Mouse (Mus musculus): ENCODE measurements at regions not wholly inside any gene's neighbourhood (a gene's known extent, or its start where the extent isn't known, plus 50 kb on each side); places are given as distances from the start of the nearest gene placed in this dataset.

DNA sequence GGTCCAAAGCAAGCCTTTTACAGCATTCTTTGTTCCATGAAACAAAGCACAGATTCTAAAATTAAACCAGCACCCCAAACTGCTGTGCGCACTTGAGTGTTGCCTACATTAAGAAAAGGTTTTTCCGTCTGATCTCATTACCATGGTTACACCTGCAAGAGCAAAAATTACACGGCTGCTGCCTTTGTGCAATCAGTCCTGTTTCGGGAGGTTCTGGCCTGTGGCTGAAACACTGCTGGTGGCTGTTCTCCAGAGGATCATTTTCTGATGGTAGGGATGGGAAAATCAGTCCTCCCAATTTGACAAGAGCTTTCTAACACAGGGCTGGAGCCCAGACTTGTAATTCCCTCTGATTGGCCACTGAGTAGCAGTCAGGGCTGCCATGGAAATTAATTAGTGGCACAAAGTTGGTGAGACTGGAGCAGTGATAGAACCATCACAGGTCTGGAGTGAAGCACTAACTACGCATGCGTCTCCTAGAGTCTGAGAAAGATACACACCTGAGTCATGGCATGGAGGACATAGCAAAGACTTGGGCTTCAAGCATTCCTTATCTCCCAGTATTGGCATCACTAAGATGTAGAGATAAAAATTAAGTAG is 114.8 kb upstream of the Fam49a start:
- DNase-seq = no peak

DNA sequence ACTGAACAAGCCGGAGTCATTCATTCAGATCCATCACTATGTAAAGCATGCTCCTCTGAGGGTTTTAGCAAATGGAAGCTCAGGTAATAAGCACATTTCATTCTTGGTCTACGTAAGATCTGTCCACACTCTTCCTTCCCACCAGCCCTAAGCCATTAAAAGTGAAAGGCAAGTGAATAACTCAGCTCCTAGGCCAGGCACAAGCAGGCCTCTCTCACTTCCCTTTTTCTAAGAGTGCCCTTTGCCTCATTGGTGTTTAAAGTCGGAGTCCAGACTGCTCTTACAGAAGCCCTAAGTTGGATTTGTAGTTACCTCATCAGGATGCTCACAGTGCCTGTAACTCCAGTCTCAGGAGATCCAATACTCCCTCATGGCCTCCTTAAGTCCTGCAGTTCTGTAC is 114.1 kb upstream of the Fam49a start:
- DNase-seq = no peak

DNA sequence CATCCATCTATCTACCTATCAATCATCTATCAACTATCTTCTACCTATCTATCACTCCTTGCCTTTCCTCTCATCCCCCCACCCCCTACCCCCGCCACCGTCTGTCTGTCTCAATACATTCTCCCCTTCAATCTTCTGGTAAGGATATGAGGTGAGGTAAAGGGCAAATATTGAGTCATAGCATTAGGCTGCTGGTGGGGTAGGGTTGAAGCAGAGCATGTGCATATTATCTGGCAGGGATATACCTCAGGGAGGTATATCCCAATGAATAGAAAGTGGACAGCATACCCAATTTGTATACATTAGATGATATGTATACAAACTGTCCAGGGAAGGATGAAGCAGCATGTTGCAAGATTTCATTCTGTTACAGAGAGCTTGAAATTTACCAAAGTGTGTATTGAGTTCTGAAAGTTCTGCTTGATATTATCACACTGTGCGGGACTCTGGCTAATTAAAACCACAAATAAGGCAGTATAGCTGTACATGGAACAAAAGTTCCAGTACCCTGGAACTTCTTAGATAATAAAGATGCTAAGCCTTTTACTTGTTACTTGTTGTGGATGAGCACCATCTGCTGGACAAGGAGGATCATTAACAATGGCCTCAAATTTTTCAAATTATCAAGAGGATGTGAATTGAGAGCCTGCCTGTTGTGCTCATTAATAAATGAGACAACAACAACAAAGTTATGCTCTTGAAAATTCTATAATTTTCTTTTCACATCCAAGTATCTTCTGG is 113.1 kb upstream of the Fam49a start:
- DNase-seq = no peak

DNA sequence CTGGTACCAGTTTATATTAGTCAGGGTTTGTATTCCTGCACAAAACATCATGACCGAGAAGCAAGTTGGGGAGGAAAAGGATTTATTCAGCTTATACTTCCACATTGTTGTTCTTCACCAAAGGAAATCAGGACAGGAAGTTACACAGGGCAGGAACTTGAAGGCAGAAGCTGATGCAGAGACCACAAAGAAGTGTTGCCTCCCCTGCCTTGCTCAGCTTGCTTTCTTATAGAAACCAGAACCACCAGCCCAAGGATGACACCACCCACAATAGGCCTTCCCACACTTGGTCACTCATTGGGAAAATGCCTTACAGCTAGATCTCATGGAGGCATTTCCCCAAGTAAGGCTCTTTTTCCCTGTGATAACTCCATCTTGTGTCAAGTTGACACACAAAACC is 97.5 kb upstream of the Fam49a start:
- no peak for DNase-seq

DNA sequence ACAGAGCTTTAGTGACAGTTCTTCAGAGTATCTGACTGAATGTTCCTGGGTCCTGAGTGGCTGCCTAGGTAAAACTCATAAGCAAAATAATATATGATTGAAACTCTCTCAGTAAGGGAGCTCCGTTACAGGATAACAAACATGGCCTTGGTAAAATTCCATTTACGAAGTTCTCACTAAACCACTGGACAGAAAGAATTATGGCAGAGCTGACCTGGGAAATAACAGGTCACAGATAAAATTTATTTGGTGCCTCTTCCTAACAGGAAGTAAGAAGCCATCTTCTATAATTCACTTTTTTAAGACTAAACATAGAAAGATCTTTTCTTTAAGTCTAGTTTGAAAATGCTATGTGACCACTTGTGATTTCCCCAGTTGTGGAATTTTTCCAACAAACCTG is 91.4 kb upstream of the Fam49a start:
- DNase-seq = no peak

DNA sequence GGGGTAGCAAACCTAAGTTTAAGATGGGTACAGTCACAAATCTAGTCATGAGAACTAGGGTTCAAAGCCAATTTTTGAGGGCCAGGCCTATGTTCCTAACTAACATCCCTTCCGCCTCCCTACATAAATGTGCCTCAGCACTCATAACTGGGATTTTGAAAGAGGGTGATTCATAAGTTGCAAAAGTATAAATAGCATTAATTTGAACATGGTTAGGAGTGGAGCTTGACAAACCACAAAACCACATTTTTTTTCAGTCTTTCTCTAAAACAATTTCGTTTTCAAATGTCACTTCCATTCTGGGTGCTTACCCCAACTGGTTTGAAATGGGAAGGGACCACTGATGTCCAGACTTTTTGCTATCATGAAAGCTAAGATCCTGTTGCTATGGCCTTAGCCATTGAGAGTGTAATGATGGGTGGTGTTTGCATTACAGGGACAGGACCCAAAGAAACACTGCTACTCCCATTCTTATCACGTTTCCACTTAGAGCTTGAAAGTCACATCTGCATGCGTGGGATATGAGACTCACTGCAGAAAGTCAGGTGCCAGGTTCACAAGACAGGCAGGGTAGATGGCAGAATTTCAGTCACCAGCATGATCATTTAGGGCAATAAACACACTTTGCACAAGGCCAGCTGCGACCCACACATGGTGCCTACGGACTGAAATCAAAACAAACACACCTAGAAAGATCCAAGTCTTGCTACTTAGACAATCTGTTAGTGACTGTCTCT is 89.7 kb upstream of the Fam49a start:
- no peak for DNase-seq

DNA sequence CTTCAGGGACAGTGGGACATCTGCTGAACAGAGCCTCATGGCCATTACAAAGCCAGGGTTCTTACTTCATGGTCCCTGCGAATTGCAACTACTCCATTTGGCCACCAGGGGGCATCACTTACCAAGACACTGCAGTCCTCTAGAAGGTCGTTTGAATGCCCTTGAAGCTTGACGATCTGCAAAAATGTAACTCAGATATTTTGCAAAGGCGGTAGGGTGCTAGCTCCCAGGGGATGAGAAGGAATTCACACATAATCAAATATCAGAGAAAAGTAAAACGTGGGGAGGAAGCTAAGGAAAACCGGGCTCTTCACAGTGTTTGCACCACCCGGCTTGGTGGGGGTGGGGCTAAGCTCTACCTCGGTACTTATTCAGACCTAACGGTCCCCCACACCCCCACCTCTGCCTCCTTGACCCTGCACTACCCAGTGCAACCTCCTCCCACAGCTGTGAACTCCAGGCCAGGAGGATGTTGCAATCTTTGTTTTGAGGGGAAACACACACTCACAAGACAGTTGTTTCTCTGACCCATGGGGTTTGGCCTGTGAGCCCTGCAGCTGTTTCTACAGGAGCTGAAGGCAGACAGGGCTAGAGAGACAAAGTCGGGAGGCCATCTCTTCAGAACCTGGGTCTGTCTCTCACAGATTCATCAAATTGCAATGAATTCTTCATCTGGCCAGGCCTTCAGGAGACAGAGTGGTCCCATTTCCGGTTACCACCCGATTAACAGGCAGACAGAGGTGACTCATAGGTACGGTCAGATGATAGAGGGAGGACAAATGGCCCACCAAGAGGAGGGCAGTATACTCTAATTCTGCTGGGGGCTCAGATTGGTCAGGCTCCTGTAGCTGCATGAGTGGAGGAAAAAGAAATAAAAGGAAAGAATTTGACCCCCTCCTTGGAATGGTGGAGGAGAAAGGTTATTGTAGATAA is 85.3 kb upstream of the Fam49a start:
- DNase-seq = peak; percentile 61

DNA sequence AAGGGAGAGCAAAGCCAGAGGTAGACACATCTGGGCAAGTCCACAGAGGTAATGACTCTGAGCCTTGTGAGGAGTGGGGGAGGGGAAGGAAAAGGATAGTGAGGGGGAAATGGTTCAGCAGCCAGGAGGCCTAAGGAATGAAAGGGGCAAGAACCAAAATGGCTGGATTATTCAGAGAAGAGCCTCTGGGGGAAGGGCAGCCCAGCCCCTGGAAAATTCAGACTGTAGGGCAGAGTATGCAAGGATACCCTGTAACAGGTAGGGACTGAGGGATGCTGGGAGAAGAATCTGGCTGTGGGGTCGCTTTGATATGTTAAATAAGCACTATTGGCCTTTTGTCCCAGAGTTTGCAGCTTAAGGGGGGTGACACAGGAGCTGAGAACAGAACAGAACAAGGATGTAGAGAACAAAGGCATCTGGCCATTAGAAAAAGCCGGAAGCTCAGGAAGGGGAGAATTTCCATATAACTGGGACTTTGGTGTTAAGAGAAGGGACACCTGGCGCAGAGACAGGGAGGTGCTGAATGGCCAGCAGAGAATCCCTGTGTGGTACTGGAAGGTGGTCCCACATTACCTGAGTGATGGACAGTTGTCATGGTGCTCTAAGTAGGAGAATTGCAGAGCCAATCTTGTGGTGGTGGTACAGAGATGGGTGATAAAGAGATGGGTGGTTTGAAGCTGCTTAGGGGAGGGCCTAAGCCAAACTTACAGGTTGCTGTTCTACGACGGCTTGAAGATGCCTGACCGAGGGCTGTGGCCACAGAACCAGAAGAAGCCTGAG is 84.5 kb upstream of the Fam49a start:
- no peak for DNase-seq

DNA sequence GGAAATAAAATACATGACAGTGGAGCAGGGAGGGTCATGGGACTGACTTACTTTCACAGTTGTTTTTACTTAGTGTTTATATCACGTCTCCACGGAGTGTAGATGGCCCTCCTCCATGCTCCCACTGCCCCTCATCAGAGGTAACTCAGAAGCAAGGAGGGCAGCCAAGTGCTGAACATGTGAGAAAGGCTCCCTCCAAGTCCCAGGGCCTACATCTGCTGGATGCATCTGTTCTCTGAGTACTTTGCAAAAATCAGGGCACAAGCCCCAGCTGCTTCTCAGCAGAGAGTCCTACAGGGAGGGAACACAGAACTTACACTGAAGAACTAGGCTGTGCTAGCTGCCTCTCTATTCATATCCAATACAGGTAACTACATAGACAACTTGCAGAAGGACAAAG is 83.5 kb upstream of the Fam49a start:
- no peak for DNase-seq

DNA sequence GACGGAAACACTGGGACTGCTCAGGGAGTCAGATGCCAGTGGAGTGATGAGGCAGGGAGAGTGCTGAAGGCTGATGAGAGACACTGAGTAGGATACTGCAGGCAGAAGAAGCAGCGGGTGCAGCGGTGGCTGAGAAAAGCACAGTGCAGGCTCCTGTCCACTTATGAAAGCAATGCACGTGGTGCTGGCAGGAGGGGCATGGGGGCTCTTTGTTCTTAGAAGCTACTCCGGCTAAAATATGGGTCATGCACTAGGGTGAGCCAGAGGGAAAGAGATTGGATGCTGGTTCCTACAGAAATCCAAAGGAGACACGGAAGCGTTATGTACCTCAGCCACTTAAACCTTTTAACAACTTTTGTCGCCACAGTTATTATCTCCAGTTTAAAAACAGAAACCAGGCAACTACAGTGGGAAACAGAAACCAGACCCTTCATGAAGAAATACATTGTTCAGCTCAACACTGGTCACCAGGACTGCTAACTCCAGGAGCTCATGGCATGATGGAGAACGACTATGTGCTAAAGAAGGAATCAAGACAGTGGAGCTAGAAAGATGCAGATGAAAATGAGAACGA is 82.6 kb upstream of the Fam49a start:
- DNase-seq = no peak

DNA sequence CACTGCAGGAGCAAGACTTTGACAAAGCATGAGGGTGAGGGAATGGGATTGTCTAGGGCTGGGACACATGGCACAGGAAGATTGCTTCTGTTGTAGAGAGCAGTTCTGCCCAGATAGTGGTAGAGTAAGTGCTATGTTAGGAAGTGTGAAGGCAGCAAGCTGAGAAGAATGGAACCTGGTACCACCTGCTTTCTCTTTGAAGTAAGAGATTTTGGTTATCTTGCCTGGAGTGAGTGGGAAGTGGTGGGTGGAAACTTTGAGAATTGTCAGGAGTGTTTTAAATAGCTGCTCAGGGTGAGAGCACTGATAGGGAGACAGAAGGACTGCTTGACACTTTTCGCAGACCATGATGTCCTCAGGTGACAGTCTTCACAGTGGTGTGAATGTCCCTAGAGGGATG is 81.0 kb upstream of the Fam49a start:
- DNase-seq = no peak

DNA sequence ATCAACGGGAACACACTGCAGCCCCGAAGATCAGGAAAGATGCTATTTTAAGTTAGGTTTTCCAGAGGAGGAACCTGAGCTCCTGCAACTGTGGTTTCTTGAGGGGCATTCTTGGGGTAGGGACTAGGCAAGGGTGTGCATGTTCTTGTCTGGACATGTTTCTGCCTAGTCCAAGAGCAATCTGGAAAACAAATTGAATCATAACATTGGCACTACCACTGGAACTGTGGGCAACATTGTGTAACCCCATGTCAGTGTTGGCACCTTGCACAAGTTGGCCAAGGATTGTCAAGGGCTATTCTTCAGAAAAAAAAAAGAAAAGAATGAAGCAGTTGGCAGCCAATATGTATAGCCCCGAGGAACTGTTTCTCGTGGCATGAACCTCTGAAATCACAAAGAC is 80.3 kb upstream of the Fam49a start:
- no peak for DNase-seq

DNA sequence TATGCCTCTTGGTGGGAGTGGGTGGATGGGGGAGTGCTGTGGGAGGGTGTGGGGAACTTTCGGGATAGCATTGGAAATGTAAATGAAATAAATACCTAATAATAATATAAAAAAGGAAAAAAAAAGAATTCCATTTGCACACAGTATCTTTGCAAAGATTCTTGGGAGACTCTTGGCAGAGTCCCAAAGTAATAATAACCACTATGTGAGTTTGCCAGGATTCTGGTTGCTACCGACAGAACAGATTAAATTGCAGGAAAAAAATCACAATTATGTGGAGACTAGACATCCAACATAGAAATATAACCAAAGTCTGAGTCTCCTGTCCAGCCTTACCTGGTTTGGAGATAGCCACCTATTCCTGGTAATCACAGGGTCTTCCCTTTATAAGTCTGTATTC is 75.6 kb upstream of the Fam49a start:
- DNase-seq = no peak

DNA sequence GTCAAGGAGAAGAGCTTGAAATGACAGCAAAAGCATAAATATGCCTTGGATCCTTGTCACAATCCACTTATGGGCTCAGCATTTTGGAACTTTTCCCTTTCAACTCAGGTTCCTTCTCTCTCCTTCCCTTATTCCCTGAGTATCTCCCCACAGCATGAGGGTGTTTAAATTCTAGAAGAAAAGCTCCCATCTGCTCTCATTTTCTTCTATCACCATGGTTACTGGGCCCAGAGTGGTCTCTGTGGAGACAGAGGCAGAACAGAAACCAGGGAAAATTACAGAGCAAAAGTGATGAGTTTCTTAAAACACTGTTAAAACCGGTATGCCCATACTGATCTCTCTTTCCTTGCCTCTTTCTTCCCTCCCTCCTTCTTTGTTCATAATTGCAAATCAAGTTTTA is 66.9 kb upstream of the Fam49a start:
- DNase-seq = no peak

DNA sequence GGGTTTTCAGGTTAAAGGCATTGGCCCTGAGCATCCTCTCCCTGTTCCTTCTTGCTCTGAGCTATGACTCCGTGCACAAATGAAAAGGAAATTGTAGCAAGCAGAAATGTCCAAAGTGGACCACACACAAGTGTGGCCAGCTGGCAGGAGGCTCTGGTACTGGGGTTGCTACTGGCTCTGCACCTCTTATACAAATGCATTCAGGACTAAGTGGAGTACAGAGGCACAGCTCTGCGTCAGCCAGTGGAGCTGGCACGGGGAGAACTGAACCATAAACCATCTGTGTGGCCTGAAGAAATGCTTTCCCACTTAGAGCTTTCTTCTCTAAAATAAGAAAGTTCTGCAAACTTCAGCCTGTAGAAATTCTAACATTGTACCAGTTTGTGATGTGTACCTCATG is 65.3 kb upstream of the Fam49a start:
- DNase-seq = no peak

DNA sequence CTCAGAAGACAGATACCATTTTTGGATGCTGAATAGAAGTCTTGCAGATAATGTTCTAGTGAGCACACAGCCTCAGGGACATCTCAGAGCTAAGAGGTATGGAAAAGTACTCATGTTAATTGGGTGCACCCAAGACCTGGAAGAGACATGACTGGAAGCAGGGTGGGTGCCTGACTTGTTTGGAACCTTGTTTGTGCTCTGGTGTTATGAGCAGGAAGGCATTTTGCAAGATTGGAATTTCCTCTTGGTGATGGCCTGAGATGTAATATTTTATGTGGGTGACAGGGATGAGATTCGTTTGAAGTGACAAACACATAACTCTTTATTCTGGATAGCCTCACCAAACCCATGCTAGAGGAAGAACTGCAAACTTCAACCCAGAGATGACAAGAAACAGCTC is 53.7 kb upstream of the Fam49a start:
- no peak for DNase-seq
